ENCODE assay signal across 17 mouse cellular contexts in the genomic region with DNA sequence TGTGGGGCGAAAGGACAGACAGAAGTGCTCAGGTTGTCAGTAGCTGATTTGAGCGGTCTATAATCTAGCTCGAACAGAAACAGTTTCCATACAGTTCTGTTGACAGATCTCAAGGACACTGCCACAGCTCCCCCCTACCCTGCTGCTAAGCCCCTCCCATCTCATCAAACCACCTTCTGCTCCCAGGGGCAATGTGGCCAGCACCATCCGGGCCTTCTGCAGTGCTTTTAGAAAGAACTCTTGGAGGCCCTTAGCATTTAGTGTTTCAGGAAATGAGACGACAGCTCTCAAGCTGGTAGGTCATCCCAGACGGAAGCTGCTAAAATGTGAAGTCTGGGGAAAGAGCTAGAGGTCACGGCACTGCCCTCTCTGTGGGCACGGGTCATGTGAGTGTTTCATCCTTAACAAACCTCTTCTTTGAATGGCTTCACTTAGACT. TPM values are rescaled to one million over a fixed set of nuclear protein-coding genes. Genes with fewer than 3 reads are reported as not detected.
DNase-seq lines count a peak whose midpoint lies in the region; ATAC-seq and TF ChIP-seq lines count a peak whose summit lies in the region.
"Had no signal": no experiment of that assay in that cellular context is flagged by ENCODE, and none has a peak within 500 bp of the region (broad histone marks: within the 10 kb centered on the region; RNA-seq: fewer than 3 reads in every experiment).

No protein-coding gene starts in this region.

- 20% methylated on average over 8 of the region's 8 CpGs for WGBS in heart, embryonic 16.5 days

- no peaks in the 10 kb centered on the region for H3K9me3 ChIP-seq in heart, embryonic 16.5 days (replicated peaks; ENCODE audit: control insufficient read depth, low read length)
- H3K9me3 ChIP-seq: embryonic facial prominence, embryonic 15.5 days; stomach, embryonic 15.5 days had no signal

- TF ChIP-seq CTCF in left cerebral cortex, adult 2 months (IDR thresholded peaks at IDR 0.05), result no peak

- peaks cover 12% of the 10 kb centered on the region for H3K4me1 ChIP-seq in heart, embryonic 16.5 days (ENCODE audit: control insufficient read depth, insufficient read depth, low read length)
- H3K4me1 ChIP-seq: stomach, embryonic 15.5 days had no signal

- peak; percentile 73 for ATAC-seq in heart, embryonic 16.5 days (replicated peaks; ENCODE audit: extremely low read depth, insufficient read depth, low FRiP score)
- ATAC-seq: forebrain, postnatal 0 days had no signal

- DNase-seq in left cerebral cortex, adult 2 months (ENCODE audit: extremely low spot score in 1 of 2, low spot score in 2 of 2), result no peak
- no peak for DNase-seq in left cerebral cortex, postnatal 14 days (ENCODE audit: low spot score in 2 of 2)
- peak; percentile 50 for DNase-seq in embryo, embryonic 9.5 days (ENCODE audit: extremely low spot score)
- peak; percentile 35 for DNase-seq in splenic B cell, adult 2 months (ENCODE audit: low read depth, low spot score)
- no peak for DNase-seq in layer of hippocampus, postnatal 10 days (ENCODE audit: low spot score in 2 of 2)
- no peak for DNase-seq in ovary, adult 18-20 months (ENCODE audit: low spot score)
- DNase-seq in right cerebral cortex, postnatal 36 days (ENCODE audit: low spot score in 2 of 2), result no peak
- DNase-seq: adrenal gland, adult 8-10 months; forebrain, postnatal 0 days; kidney, adult 11 months; left cerebral cortex, postnatal 4 days; lung, adult 2 months; right cerebral cortex, postnatal 14 days had no signal

- no peaks in the 10 kb centered on the region for H3K27me3 ChIP-seq in heart, embryonic 16.5 days (ENCODE audit: control insufficient read depth, insufficient read depth, low read length)
- H3K27me3 ChIP-seq in splenic B cell, adult 2 months (ENCODE audit: control insufficient read depth, insufficient read depth, low read length, poor library complexity, severe bottlenecking), result no peaks in the 10 kb centered on the region
- H3K27me3 ChIP-seq: embryonic facial prominence, embryonic 15.5 days; stomach, embryonic 15.5 days had no signal

- H3K4me3 ChIP-seq in left cerebral cortex, adult 2 months, result no peak overlapping the region
- H3K4me3 ChIP-seq in heart, embryonic 16.5 days (ENCODE audit: low read length), result no peak overlapping the region
- H3K4me3 ChIP-seq: embryonic facial prominence, embryonic 15.5 days; stomach, embryonic 15.5 days had no signal

- no peaks in the 10 kb centered on the region for H3K36me3 ChIP-seq in heart, embryonic 16.5 days (ENCODE audit: control insufficient read depth, insufficient read depth)
- no peaks in the 10 kb centered on the region for H3K36me3 ChIP-seq in splenic B cell, adult 2 months (ENCODE audit: control insufficient read depth, insufficient read depth, low read length, poor library complexity, severe bottlenecking)
- H3K36me3 ChIP-seq: embryonic facial prominence, embryonic 15.5 days; stomach, embryonic 15.5 days had no signal

- intact Hi-C loops in left cerebral cortex, adult 2 months (cut with DNase I), result no loop called here
- intact Hi-C loops in left cerebral cortex, postnatal 14 days (cut with DNase I), result no loop called here

- H3K27ac ChIP-seq in left cerebral cortex, adult 2 months, result peak overlapping the region; percentile 64
- peak overlapping the region; percentile 88 for H3K27ac ChIP-seq in heart, embryonic 16.5 days (ENCODE audit: low read length)
- H3K27ac ChIP-seq: embryonic facial prominence, embryonic 15.5 days; stomach, embryonic 15.5 days had no signal

- peak overlapping the region; percentile 46 for H3K9ac ChIP-seq in heart, embryonic 16.5 days (ENCODE audit: low read length)
- H3K9ac ChIP-seq: embryonic facial prominence, embryonic 15.5 days; forebrain, postnatal 0 days; stomach, embryonic 15.5 days had no signal

- H3K4me2 ChIP-seq in heart, embryonic 16.5 days (ENCODE audit: low read depth, low read length), result peak overlapping the region; percentile 42
- H3K4me2 ChIP-seq: embryonic facial prominence, embryonic 15.5 days; midbrain, embryonic 11.5 days; stomach, embryonic 15.5 days had no signal

RNA-seq across cellular contexts. Expression of gene Pygl, which starts 35.2 kb away (rescaled TPM):
- total RNA-seq in left cerebral cortex, adult 2 months (2021), result 1 to 10 TPM; 3.6 to 3.8 TPM
- 1 to 10 TPM; 2.2 to 3.1 TPM for total RNA-seq in left cerebral cortex, postnatal 14 days (2021)
- 52.9 and 54.1 TPM in 2 replicates for polyA plus RNA-seq in heart, embryonic 16.5 days (2015; fragmentation: Nextera tagmentation; extraction: Ambion mirVana)
- total RNA-seq in layer of hippocampus, postnatal 10 days (2021), result 1 to 10 TPM; 4.2 to 5.3 TPM

Comparison
In these comparisons a context has a peak if more than half of its experiments do, and no peak if none do; other contexts are left out.
1. DNase-seq: peak in embryo, embryonic 9.5 days (single experiment) and splenic B cell, adult 2 months (single experiment); none in left cerebral cortex, adult 2 months (0 of 2), left cerebral cortex, postnatal 14 days (0 of 2), layer of hippocampus, postnatal 10 days (0 of 2), ovary, adult 18-20 months (single experiment) and right cerebral cortex, postnatal 36 days (0 of 2).